Mouse (Mus musculus): ENCODE measurements around the gene Eif5. TPM values are rescaled to one million over a fixed set of nuclear protein-coding genes. Genes with fewer than 3 reads are reported as not detected.
"Not testable (repeated sequence)": the region's sequence is repeated elsewhere in the genome, so short reads cannot be mapped to it uniquely, and the experiment has no call there.

The Eif5 gene
- polyA plus RNA-seq, 1 experiment from 2014 or later, result 657 TPM

DNA sequence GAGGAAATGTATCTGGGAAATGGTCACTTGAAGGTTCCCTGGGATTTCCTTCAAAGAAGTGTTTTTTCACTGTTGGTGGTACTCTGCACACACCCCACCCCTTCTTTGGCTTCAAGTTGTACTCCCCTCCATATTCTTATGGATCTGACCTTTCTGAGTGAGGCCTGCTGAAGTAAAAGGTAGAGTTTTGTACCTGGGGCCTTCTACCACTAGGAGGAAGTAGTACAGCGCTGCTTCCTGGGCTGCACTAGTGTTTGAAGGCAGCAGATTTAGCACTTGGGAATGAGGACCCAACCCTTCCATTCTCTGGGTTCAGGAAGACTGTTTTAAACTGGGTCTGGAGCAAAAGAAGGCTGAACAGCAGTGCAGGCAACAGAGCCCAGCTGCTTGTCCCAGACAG lies 12.9 kb downstream of the Eif5 start:
- no peaks in the 10 kb centered on the region for H3K9me3 ChIP-seq
- WGBS, result 62% methylated on average over 1 of the region's 1 CpGs

GRCm38 (mm10) chr12:111552342-111552741 lies 14.5 kb downstream of the Eif5 start:
- Histone ChIP-seq H3K36me3 (peaks cover 2% of the 10 kb centered on the region), H3K4me3 (no peak overlapping the region), H3K27me3 (no peaks in the 10 kb centered on the region), H3K9me3 (no peaks in the 10 kb centered on the region), H3K4me1 (no peaks in the 10 kb centered on the region), H3K4me2 (replicated peaks) (no peak overlapping the region), H3K27ac (no peak overlapping the region), H3K9ac (no peak overlapping the region)
- no peak for ATAC-seq (ENCODE audit: insufficient number of reproducible peaks, insufficient read depth, low FRiP score, low TSS enrichment)
- 70% methylated on average over 8 of the region's 8 CpGs for WGBS

More for the DNA sequence above, 12.9 kb downstream of the Eif5 start:
- Histone ChIP-seq H3K27me3 (no peaks in the 10 kb centered on the region), H3K27ac (no peak overlapping the region), H3K4me3 (no peak overlapping the region), H3K4me1 (no peaks in the 10 kb centered on the region), H3K9ac (no peak overlapping the region), H3K4me2 (replicated peaks) (no peak overlapping the region), H3K36me3 (peaks cover 15% of the 10 kb centered on the region)
- no peak for ATAC-seq (ENCODE audit: insufficient number of reproducible peaks, insufficient read depth, low FRiP score, low TSS enrichment)

GRCm38 (mm10) chr12:111555357-111555756 lies 17.5 kb downstream of the Eif5 start:
- Histone ChIP-seq H3K27ac (no peak overlapping the region), H3K27me3 (no peaks in the 10 kb centered on the region), H3K9me3 (no peaks in the 10 kb centered on the region), H3K4me3 (no peak overlapping the region), H3K4me2 (replicated peaks) (no peak overlapping the region), H3K4me1 (no peaks in the 10 kb centered on the region), H3K36me3 (no peaks in the 10 kb centered on the region), H3K9ac (no peak overlapping the region)
- WGBS, result 56% methylated on average over 4 of the region's 4 CpGs
- no peak for ATAC-seq (ENCODE audit: insufficient number of reproducible peaks, insufficient read depth, low FRiP score, low TSS enrichment)

DNA sequence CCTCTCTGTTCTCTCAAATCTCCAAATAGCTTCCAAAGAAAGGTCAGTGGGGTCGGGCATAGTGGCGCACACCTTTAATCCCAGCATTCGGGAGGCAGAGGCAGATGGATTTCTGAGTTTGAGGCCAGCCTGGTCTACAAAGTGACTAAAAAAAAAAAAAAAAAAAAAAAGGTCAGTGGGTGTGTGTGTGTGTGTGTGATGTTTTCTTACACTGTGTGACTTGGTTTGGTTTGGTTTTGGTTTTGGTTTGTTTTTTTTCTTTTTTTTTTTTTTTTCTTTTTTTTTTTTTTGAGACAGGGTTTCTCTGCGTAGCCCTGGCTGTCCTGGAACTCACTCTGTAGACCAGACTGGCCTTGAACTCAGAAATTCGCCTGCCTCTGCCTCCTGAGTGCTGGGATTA lies 18.1 kb downstream of the Eif5 start:
- not testable (repeated sequence) for H3K36me3 ChIP-seq; ATAC-seq (ENCODE audit: insufficient number of reproducible peaks, insufficient read depth, low FRiP score, low TSS enrichment); H3K4me2 ChIP-seq (replicated peaks); H3K9ac ChIP-seq; H3K4me1 ChIP-seq; H3K9me3 ChIP-seq; H3K4me3 ChIP-seq; H3K27me3 ChIP-seq; H3K27ac ChIP-seq
- 71% methylated on average over 4 of the region's 5 CpGs for WGBS

DNA sequence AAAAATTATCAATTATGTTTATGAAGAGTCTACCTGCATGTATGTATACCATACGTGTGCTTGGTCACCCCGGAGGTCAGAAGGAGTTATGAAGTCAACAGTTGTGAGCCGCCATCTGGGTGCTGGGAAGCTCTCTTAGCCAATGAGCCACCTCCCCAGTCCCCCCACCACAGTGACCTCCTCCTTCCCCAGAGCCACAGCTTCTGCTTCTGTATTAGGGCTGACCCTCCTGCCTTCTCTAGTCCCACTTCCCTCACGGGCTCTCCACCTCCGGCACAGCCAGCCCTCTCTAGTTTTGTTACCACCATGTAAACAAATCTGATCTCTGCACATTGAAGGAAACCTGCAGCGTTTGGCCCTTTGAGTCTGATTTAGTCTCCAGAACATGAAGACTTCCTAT lies 19.7 kb downstream of the Eif5 start:
- no peaks in the 10 kb centered on the region for H3K4me1 ChIP-seq
- H3K27me3 ChIP-seq, result no peaks in the 10 kb centered on the region
- H3K4me3 ChIP-seq, result no peak overlapping the region
- no peaks in the 10 kb centered on the region for H3K9me3 ChIP-seq
- H3K27ac ChIP-seq, result no peak overlapping the region
- no peaks in the 10 kb centered on the region for H3K36me3 ChIP-seq
- WGBS, result 61% methylated on average over 6 of the region's 6 CpGs
- ATAC-seq (ENCODE audit: insufficient number of reproducible peaks, insufficient read depth, low FRiP score, low TSS enrichment), result no peak
- no peak overlapping the region for H3K4me2 ChIP-seq (replicated peaks)
- H3K9ac ChIP-seq, result no peak overlapping the region

DNA sequence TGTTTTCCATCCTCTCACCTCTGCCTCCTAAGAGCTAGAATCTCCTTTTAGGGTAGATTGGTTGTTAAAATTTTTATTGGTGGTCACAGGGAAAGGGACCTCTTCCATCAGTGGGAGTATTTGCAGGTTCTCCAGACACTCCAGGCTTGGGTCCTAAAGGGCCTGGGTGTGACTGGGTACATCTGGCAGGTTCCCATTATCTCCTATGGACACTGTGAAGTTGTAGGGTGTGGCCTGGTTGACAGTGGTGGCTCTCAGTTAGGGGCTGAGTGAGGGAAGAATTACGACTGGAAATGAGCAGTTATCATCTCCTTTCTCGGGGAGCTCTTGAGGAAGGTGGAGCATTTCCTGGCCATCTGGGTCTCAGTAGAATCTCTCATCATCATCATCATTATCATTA lies 20.8 kb downstream of the Eif5 start:
- Histone ChIP-seq H3K36me3 (no peaks in the 10 kb centered on the region), H3K27ac (no peak overlapping the region), H3K27me3 (no peaks in the 10 kb centered on the region), H3K9ac (no peak overlapping the region), H3K4me2 (replicated peaks) (no peak overlapping the region), H3K9me3 (no peaks in the 10 kb centered on the region), H3K4me1 (no peaks in the 10 kb centered on the region), H3K4me3 (no peak overlapping the region)
- 60% methylated on average over 2 of the region's 2 CpGs for WGBS
- no peak for ATAC-seq (ENCODE audit: insufficient number of reproducible peaks, insufficient read depth, low FRiP score, low TSS enrichment)

GRCm38 (mm10) chr12:111559647-111560258 lies 21.9 kb downstream of the Eif5 start:
- Histone ChIP-seq H3K4me1 (no peaks in the 10 kb centered on the region), H3K9me3 (no peaks in the 10 kb centered on the region), H3K4me3 (no peak overlapping the region), H3K9ac (no peak overlapping the region), H3K36me3 (no peaks in the 10 kb centered on the region), H3K27ac (no peak overlapping the region), H3K4me2 (replicated peaks) (0 out of 2 replicates have a peak overlapping the region, but pooled peaks have one; percentile 3), H3K27me3 (no peaks in the 10 kb centered on the region)
- WGBS, result 54% methylated on average over 18 of the region's 18 CpGs
- ATAC-seq (ENCODE audit: insufficient number of reproducible peaks, insufficient read depth, low FRiP score, low TSS enrichment), result no peak

DNA sequence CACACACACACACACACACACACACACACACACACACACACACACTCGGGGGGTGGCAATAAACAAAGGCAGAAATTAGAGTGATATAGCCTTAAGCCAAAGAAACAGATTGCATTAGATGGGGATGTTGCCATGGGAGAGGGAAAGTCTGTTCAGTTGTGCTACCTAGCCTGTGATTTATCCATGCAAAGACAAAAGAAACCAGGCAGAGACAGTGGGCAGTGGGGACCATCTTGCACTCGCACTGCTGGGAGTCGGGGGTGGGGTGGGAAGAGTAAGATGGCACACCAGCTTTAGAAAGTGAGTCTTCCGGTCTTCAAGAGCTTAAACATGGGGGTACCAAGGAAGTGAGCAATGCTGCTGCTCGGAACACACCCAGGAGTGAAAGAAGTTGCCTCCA lies 22.5 kb downstream of the Eif5 start:
- Histone ChIP-seq H3K27me3 (no peaks in the 10 kb centered on the region), H3K4me1 (no peaks in the 10 kb centered on the region), H3K36me3 (no peaks in the 10 kb centered on the region), H3K27ac (no peak overlapping the region), H3K4me3 (no peak overlapping the region), H3K9ac (no peak overlapping the region), H3K4me2 (replicated peaks) (no peak overlapping the region), H3K9me3 (no peaks in the 10 kb centered on the region)
- 69% methylated on average over 5 of the region's 5 CpGs for WGBS
- no peak for ATAC-seq (ENCODE audit: insufficient number of reproducible peaks, insufficient read depth, low FRiP score, low TSS enrichment)

GRCm38 (mm10) chr12:111562276-111562814 lies 24.5 kb downstream of the Eif5 start:
- no peaks in the 10 kb centered on the region for H3K27me3 ChIP-seq
- H3K4me1 ChIP-seq, result no peaks in the 10 kb centered on the region
- no peaks in the 10 kb centered on the region for H3K9me3 ChIP-seq
- no peak overlapping the region for H3K4me2 ChIP-seq (replicated peaks)
- H3K9ac ChIP-seq, result no peak overlapping the region
- WGBS, result 47% methylated on average over 4 of the region's 4 CpGs
- H3K27ac ChIP-seq, result no peak overlapping the region
- H3K4me3 ChIP-seq, result no peak overlapping the region
- no peak for ATAC-seq (ENCODE audit: insufficient number of reproducible peaks, insufficient read depth, low FRiP score, low TSS enrichment)
- no peaks in the 10 kb centered on the region for H3K36me3 ChIP-seq

GRCm38 (mm10) chr12:111563076-111563629 lies 25.3 kb downstream of the Eif5 start:
- Histone ChIP-seq H3K4me3 (no peak overlapping the region), H3K9ac (no peak overlapping the region), H3K36me3 (no peaks in the 10 kb centered on the region), H3K9me3 (no peaks in the 10 kb centered on the region), H3K27me3 (no peaks in the 10 kb centered on the region), H3K4me1 (no peaks in the 10 kb centered on the region), H3K4me2 (replicated peaks) (no peak overlapping the region), H3K27ac (no peak overlapping the region)
- 52% methylated on average over 5 of the region's 5 CpGs for WGBS
- ATAC-seq (ENCODE audit: insufficient number of reproducible peaks, insufficient read depth, low FRiP score, low TSS enrichment), result no peak

GRCm38 (mm10) chr12:111565363-111565762 lies 27.5 kb downstream of the Eif5 start:
- H3K27me3 ChIP-seq, result no peaks in the 10 kb centered on the region
- no peak for ATAC-seq (ENCODE audit: insufficient number of reproducible peaks, insufficient read depth, low FRiP score, low TSS enrichment)
- H3K36me3 ChIP-seq, result no peaks in the 10 kb centered on the region
- H3K4me1 ChIP-seq, result no peaks in the 10 kb centered on the region
- no peak overlapping the region for H3K9ac ChIP-seq
- 80% methylated on average over 5 of the region's 5 CpGs for WGBS
- H3K4me2 ChIP-seq (replicated peaks), result no peak overlapping the region
- no peak overlapping the region for H3K27ac ChIP-seq
- H3K9me3 ChIP-seq, result no peaks in the 10 kb centered on the region
- H3K4me3 ChIP-seq, result no peak overlapping the region

GRCm38 (mm10) chr12:111568836-111569235 lies 31.0 kb downstream of the Eif5 start:
- Histone ChIP-seq H3K27ac (no peak overlapping the region), H3K9me3 (no peaks in the 10 kb centered on the region), H3K4me1 (peaks cover 8% of the 10 kb centered on the region), H3K4me3 (no peak overlapping the region), H3K9ac (no peak overlapping the region), H3K36me3 (no peaks in the 10 kb centered on the region), H3K4me2 (replicated peaks) (no peak overlapping the region), H3K27me3 (no peaks in the 10 kb centered on the region)
- WGBS, result 70% methylated on average over 11 of the region's 11 CpGs
- ATAC-seq (ENCODE audit: insufficient number of reproducible peaks, insufficient read depth, low FRiP score, low TSS enrichment), result no peak

Data from embryonic facial prominence, embryonic 12.5 days (tissue).